In the genomic region with DNA sequence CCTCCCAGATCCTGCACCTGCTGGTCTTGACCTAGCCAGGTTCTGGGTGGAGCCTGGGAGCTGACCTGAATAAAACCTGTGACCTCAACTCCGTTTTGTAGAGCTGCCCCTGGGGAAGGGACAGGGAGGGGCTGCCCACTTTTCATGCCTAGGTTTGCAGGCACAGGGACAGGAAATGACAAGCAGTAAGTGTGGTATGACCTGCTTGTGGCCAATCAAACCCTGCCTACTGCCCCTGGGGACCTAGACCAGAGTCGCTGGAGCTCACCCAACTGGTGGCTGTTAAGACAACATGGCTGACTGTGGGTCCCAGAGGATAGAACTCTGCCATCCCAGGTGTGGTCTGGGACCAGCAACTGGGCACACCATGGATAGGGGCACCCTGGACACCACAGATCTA, we compare ENCODE assay signal across 20 mouse cellular contexts. TPM values are rescaled to one million over a fixed set of nuclear protein-coding genes. Genes with fewer than 3 reads are reported as not detected.
DNase-seq lines count a peak whose midpoint lies in the region; ATAC-seq and TF ChIP-seq lines count a peak whose summit lies in the region.
"Had no signal": no experiment of that assay in that cellular context is flagged by ENCODE, and none has a peak within 500 bp of the region (broad histone marks: within the 10 kb centered on the region; RNA-seq: fewer than 3 reads in every experiment).

No protein-coding gene starts in this region.

- peak; percentile 7 for DNase-seq in CD4-positive, CD25-positive, alpha-beta regulatory T cell, adult 2 months (ENCODE audit: low read depth, low spot score)
- DNase-seq in 3134 (ENCODE audit: extremely low read depth, insufficient read length, low spot score), result peak; percentile 41
- DNase-seq in natural killer cell, adult 2 months (ENCODE audit: low spot score in 2 of 2), result peak; percentile 66 to 71
- no peak for DNase-seq in adrenal gland, adult 18-20 months (ENCODE audit: low spot score in 2 of 2)
- DNase-seq in cerebellum, adult 9-10 months, result no peak
- no peak for DNase-seq in cerebellum, postnatal 4 days (ENCODE audit: low spot score in 2 of 2)
- DNase-seq: cerebellum, adult 9-11 months; heart, postnatal 36 days; kidney, adult 11 months; liver, embryonic 13.5 days; thymus, adult 2 months had no signal

- H3K27ac ChIP-seq in bone marrow, adult 2 months (ENCODE audit: control insufficient read depth, insufficient read depth, low read depth, low read length, poor library complexity), result peak overlapping the region; percentile 3; the same call in 1 of the 2 replicates
- H3K27ac ChIP-seq: embryonic facial prominence, embryonic 13.5 days; forebrain, embryonic 15.5 days; heart, embryonic 13.5 days; limb, embryonic 12.5 days; liver, embryonic 13.5 days; midbrain, embryonic 15.5 days had no signal

- ATAC-seq in CD4-positive, CD25-positive, alpha-beta regulatory T cell, adult 4 months, result no peak
- ATAC-seq: forebrain, embryonic 15.5 days; hindbrain, embryonic 16.5 days; midbrain, embryonic 15.5 days had no signal

- TF ChIP-seq POLR2A in bone marrow, adult 2 months (IDR thresholded peaks at IDR 0.05; ENCODE audit: borderline replicate concordance, control insufficient read depth, low read depth, low read length), result no peak

- 13% methylated on average over 2 of the region's 2 CpGs for whole genome bisulfite sequencing in bone marrow, adult 2 months

- peaks cover 18% of the 10 kb centered on the region for H3K4me1 ChIP-seq in bone marrow, adult 2 months (ENCODE audit: control insufficient read depth, insufficient read depth, low read length)
- H3K4me1 ChIP-seq: forebrain, embryonic 15.5 days; liver, embryonic 13.5 days had no signal

- no peak overlapping the region for H3K4me3 ChIP-seq in bone marrow, adult 2 months (replicated peaks; ENCODE audit: control insufficient read depth, low read depth, low read length)
- H3K4me3 ChIP-seq: embryonic facial prominence, embryonic 13.5 days; forebrain, embryonic 15.5 days; heart, embryonic 13.5 days; limb, embryonic 12.5 days; liver, embryonic 13.5 days; midbrain, embryonic 15.5 days had no signal

- TF ChIP-seq CTCF in bone marrow, adult 2 months (IDR thresholded peaks at IDR 0.05; ENCODE audit: control insufficient read depth, insufficient read depth, low read length), result no peak

RNA-seq across cellular contexts. Expression of a gene that starts 51.9 kb away (rescaled TPM):
- polyA plus RNA-seq in CD4-positive, CD25-positive, alpha-beta regulatory T cell, adult 4 months (2017; shearing (Covaris generic)), result 1 to 10 TPM; 1.0 to 1.4 TPM
- polyA plus RNA-seq in bone marrow, adult 2 months (2011; ENCODE audit: insufficient read depth, insufficient read length, low replicate concordance, missing spikeins), result 2.7 and 7.3 TPM in 2 replicates
- total RNA-seq in adrenal gland, adult 18-20 months (2021), result 10 to 100 TPM; 14.9 to 20.8 TPM
- polyA plus RNA-seq: G1E had no signal

Comparison
In these comparisons a context has a peak if more than half of its experiments do, and no peak if none do; other contexts are left out.
1. DNase-seq: peak in CD4-positive, CD25-positive, alpha-beta regulatory T cell, adult 2 months (single experiment), 3134 (single experiment) and natural killer cell, adult 2 months (2 of 2); none in adrenal gland, adult 18-20 months (0 of 2), cerebellum, adult 9-10 months (single experiment) and cerebellum, postnatal 4 days (0 of 2).